Mouse (Mus musculus) stomach, embryonic 14.5 days (tissue): Measurements from ENCODE around the gene Sema5b. TPM values are rescaled to one million over a fixed set of nuclear protein-coding genes. Genes with fewer than 3 reads are reported as not detected.
"Not testable (repeated sequence)": the region's sequence is repeated elsewhere in the genome, so short reads cannot be mapped to it uniquely, and the experiment has no call there.

Experiments
- ATAC-seq: fragments of 200-750 bp; cut with Nextera tagmentation; 2 replicates; pipeline ENCODE4 v1.8.0; 2017; ENCODE audit warnings: low read depth, moderate TSS enrichment; ENCODE audit not compliant: insufficient number of reproducible peaks, insufficient read depth, low FRiP score
- H3K27ac ChIP-seq: fragments of 300-500 bp; sonication (generic); 2 replicates; pipeline ENCODE4 v1.5.1; 2014; ENCODE audit warnings: mild to moderate bottlenecking, low read length, moderate library complexity, mixed read lengths
- H3K27me3 ChIP-seq: fragments of 300-500 bp; sonication (generic); 2 replicates; pipeline ENCODE4 v1.6.1; 2014; ENCODE audit warnings: low read length, control low read depth, mixed read lengths; ENCODE audit not compliant: control insufficient read depth, insufficient read depth
- H3K36me3 ChIP-seq: fragments of 300-500 bp; sonication (generic); 2 replicates; pipeline ENCODE4 v1.6.1; 2014; ENCODE audit warnings: mild to moderate bottlenecking, control low read depth, low read length, moderate library complexity, mixed read lengths; ENCODE audit not compliant: control insufficient read depth, insufficient read depth
- H3K4me1 ChIP-seq: fragments of 300-500 bp; sonication (generic); 2 replicates; pipeline ENCODE4 v1.6.1; 2014; ENCODE audit warnings: low read length, control low read depth, mixed read lengths; ENCODE audit not compliant: control insufficient read depth, insufficient read depth
- H3K4me2 ChIP-seq: fragments of 300-500 bp; sonication (generic); replicated peaks from 2 replicates; pipeline ENCODE4 v1.6.1; 2014; ENCODE audit warnings: low read depth, low read length, control low read depth
- H3K4me3 ChIP-seq: fragments of 300-500 bp; sonication (generic); 2 replicates; pipeline ENCODE4 v1.5.1; 2014; ENCODE audit warnings: low read depth, low read length, control low read depth
- H3K9ac ChIP-seq: fragments of 300-500 bp; sonication (generic); replicated peaks from 2 replicates; pipeline ENCODE4 v1.6.1; 2014; ENCODE audit warnings: low read depth, mild to moderate bottlenecking, control low read depth, low read length, moderate library complexity, mixed read lengths
- H3K9me3 ChIP-seq: fragments of 300-500 bp; sonication (generic); 2 replicates; pipeline ENCODE4 v1.6.1; 2016; ENCODE audit warnings: low read depth, low read length, control low read depth; ENCODE audit not compliant: control insufficient read depth
- WGBS: fragments of 180-500 bp; shearing (Covaris S2); extraction: QIAGEN DNeasy Blood & Tissue Kit; methylation state at CpG from one replicate; pipeline ENCODE4 v1.1.7; 2014; 5-methylcytosine and 5-hydroxymethylcytosine counted together
- polyA plus RNA-seq: library from polyadenylated mRNA; unstranded; fragments of >200 nt; fragmentation: Nextera tagmentation; extraction: Ambion mirVana; gene quantifications from 2 replicates; pipeline ENCODE4 v1.2.1, GENCODE M21; 2014

Gene Sema5b
- polyA plus RNA-seq, 1 experiment from 2014 or later = 5.2 TPM

GRCm38 (mm10) chr16:35564246-35564905, 23.4 kb downstream of the Sema5b start:
- Histone ChIP-seq H3K9me3 (no peaks in the 10 kb centered on the region), H3K36me3 (no peaks in the 10 kb centered on the region), H3K9ac (no peak overlapping the region), H3K27me3 (no peaks in the 10 kb centered on the region), H3K4me1 (0 out of 2 replicates have a peak, but pooled peaks cover 3% of the 10 kb centered on the region), H3K27ac (no peak overlapping the region), H3K4me3 (no peak overlapping the region), H3K4me2 (no peak overlapping the region)
- 64% methylated on average over 22 of the region's 22 CpGs for WGBS
- no peak for ATAC-seq

- not testable (repeated sequence) for H3K27me3 ChIP-seq, ATAC-seq, H3K9ac ChIP-seq, H3K4me3 ChIP-seq, H3K36me3 ChIP-seq, H3K4me2 ChIP-seq, H3K9me3 ChIP-seq, H3K27ac ChIP-seq, H3K4me1 ChIP-seq
- 89% methylated on average over 5 of the region's 5 CpGs for WGBS
Observed at GRCm38 (mm10) chr16:35565601-35566000, 24.7 kb downstream of the Sema5b start.

DNA sequence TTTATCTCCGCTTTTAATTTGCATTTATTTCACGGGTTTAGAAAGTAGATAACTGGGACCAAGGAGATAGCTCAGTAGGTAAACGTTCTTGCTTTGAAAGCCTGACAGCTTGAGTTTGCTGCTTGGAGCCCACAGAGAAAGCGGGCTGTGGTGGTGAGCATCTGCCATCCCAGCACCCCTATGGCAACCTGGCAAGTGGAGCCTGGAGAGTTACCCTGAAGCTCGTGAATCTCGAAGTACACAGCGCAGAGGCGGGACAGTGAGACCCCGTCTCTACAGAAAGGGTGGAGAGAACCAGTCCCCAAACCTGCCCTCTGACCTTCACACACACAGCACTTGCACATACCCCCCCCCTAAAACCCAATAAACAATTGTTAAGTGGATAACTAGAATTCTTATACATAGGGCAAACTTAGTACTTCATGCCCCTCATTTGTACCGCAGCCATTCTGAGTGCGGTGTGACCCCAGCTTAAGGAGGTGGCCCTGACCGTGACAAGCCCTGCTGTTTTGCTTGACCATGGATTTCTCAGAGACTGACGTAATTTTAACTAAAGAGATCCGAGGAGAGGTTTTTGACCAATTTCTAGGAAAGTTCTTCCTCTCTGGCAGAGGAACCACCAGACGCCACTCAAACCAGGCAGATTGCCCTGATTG, 27.4 kb downstream of the Sema5b start:
- ATAC-seq = no peak
- no peaks in the 10 kb centered on the region for H3K36me3 ChIP-seq
- no peak overlapping the region for H3K27ac ChIP-seq
- H3K4me2 ChIP-seq = no peak overlapping the region
- 69% methylated on average over 15 of the region's 15 CpGs for WGBS
- H3K9me3 ChIP-seq = no peaks in the 10 kb centered on the region
- H3K27me3 ChIP-seq = no peaks in the 10 kb centered on the region
- H3K9ac ChIP-seq = no peak overlapping the region
- no peak overlapping the region for H3K4me3 ChIP-seq
- H3K4me1 ChIP-seq = 0 out of 2 replicates have a peak, but pooled peaks cover 3% of the 10 kb centered on the region

GRCm38 (mm10) chr16:35569347-35569746, 28.4 kb downstream of the Sema5b start:
- H3K27ac ChIP-seq = no peak overlapping the region
- H3K36me3 ChIP-seq = no peaks in the 10 kb centered on the region
- H3K4me2 ChIP-seq = no peak overlapping the region
- no peaks in the 10 kb centered on the region for H3K9me3 ChIP-seq
- H3K4me3 ChIP-seq = no peak overlapping the region
- H3K4me1 ChIP-seq = 0 out of 2 replicates have a peak, but pooled peaks cover 3% of the 10 kb centered on the region
- no peak overlapping the region for H3K9ac ChIP-seq
- no peak for ATAC-seq
- WGBS = 62% methylated on average over 2 of the region's 2 CpGs
- H3K27me3 ChIP-seq = no peaks in the 10 kb centered on the region

DNA sequence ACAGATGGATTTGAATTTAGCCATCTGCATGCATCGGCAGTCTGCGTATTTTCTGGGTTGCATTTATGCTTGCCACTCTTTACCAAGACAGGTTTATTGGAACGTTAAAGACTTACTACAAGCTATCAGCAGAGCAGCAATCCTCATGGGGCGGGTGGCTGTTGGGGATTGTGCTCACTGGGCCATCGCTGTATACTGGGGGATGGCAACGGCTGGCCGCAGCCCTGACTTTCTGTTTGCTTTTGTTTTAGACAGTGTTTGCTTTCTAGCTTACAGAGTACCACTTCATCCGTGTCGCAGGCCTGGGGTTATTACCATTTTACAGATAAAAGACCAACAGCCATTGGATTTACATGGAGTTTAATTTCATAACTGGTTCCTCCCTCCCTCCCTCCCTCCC, 28.8 kb downstream of the Sema5b start:
- Histone ChIP-seq H3K9me3 (no peaks in the 10 kb centered on the region), H3K27me3 (no peaks in the 10 kb centered on the region), H3K36me3 (no peaks in the 10 kb centered on the region), H3K4me3 (no peak overlapping the region), H3K9ac (no peak overlapping the region), H3K4me2 (no peak overlapping the region), H3K27ac (no peak overlapping the region), H3K4me1 (no peaks in the 10 kb centered on the region)
- ATAC-seq = no peak
- WGBS = 41% methylated on average over 9 of the region's 9 CpGs

DNA sequence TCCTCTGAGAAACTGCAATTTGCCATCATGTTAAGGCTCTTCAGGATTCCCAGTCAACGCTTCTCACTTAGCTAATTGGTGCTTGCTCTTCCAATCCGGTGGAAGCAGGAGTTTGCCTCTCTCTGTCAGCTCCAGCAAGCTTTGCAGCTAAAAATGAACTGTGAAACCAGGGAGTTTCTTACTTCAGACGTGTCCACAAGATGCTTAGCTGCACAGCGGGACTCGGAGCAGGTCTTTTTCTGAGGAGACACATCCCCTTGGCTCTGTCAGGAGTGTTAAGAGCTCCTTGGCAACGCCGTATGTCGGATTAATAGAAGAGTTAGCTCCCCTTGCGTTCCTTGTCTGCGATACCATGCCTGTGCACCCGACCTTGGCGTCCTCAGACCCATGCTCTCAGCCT, 29.7 kb downstream of the Sema5b start:
- no peaks in the 10 kb centered on the region for H3K9me3 ChIP-seq
- H3K27me3 ChIP-seq = no peaks in the 10 kb centered on the region
- H3K4me2 ChIP-seq = no peak overlapping the region
- no peaks in the 10 kb centered on the region for H3K4me1 ChIP-seq
- no peaks in the 10 kb centered on the region for H3K36me3 ChIP-seq
- H3K9ac ChIP-seq = no peak overlapping the region
- no peak overlapping the region for H3K4me3 ChIP-seq
- ATAC-seq = no peak
- no peak overlapping the region for H3K27ac ChIP-seq
- 56% methylated on average over 12 of the region's 12 CpGs for WGBS

GRCm38 (mm10) chr16:35573586-35573985, 32.6 kb downstream of the Sema5b start:
- Histone ChIP-seq H3K4me2 (no peak overlapping the region), H3K4me1 (no peaks in the 10 kb centered on the region), H3K4me3 (no peak overlapping the region), H3K27ac (no peak overlapping the region), H3K9ac (no peak overlapping the region), H3K27me3 (no peaks in the 10 kb centered on the region), H3K36me3 (no peaks in the 10 kb centered on the region), H3K9me3 (no peaks in the 10 kb centered on the region)
- no peak for ATAC-seq
- WGBS = 89% methylated on average over 3 of the region's 3 CpGs

DNA sequence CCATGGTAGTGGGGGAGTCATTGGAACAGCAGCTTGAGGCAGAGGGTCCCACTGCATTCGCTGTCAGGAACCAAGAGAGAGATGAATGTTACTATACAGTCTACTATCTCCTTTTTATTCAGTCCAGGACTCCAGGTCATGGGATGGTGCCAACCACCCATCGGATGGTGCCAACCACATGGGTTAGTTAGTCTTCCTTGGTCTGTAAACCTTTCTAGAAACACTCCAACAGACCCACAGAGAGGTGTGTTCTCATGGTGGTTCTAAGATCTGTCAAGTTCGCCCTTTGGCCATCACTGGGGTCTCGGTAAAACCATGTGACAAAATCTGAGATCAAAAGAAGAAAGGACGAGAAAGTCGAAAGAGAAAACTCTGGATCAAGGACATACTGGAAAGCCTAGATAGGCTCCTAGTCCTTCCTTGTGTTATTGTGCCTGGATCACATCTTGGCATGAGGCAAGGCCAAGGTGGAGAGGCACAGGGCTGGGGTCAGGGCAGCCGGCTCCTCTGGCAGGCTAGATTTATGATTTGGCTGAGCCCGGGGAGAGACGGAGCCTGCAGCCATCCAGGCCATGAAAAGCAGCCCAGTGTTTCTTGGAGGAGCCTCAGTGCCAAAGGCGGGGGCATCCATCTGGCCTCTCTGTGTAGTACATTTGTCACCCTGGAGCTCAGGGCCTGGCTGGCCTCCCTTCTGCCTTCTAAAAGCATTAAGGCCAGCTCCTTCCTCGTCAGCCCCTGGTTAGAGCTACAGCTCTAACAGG, 36.4 kb downstream of the Sema5b start:
- Histone ChIP-seq H3K9ac (no peak overlapping the region), H3K4me1 (no peaks in the 10 kb centered on the region), H3K4me2 (no peak overlapping the region), H3K27ac (no peak overlapping the region), H3K27me3 (no peaks in the 10 kb centered on the region), H3K4me3 (no peak overlapping the region), H3K9me3 (no peaks in the 10 kb centered on the region), H3K36me3 (no peaks in the 10 kb centered on the region)
- 78% methylated on average over 11 of the region's 11 CpGs for whole genome bisulfite sequencing
- ATAC-seq = no peak
